Mouse (Mus musculus) embryonic fibroblast, embryonic 13.5 days (primary cell): ENCODE data around the gene Galt.
"Not testable (repeated sequence)": the region's sequence is repeated elsewhere in the genome, so short reads cannot be mapped to it uniquely, and the experiment has no call there.

Experiments used
- CTCF ChIP-seq: IDR thresholded peaks from 2 replicates; pipeline ENCODE4 v1.5.1; 2011; ENCODE audit warnings: mild to moderate bottlenecking, control low read depth, low read length, moderate library complexity, borderline replicate concordance; ENCODE audit not compliant: insufficient read depth
- POLR2A ChIP-seq: IDR thresholded peaks from 2 replicates; pipeline ENCODE4 v1.6.1; 2011; ENCODE audit warnings: low read depth, mild to moderate bottlenecking, control low read depth, low read length, moderate library complexity

DNA sequence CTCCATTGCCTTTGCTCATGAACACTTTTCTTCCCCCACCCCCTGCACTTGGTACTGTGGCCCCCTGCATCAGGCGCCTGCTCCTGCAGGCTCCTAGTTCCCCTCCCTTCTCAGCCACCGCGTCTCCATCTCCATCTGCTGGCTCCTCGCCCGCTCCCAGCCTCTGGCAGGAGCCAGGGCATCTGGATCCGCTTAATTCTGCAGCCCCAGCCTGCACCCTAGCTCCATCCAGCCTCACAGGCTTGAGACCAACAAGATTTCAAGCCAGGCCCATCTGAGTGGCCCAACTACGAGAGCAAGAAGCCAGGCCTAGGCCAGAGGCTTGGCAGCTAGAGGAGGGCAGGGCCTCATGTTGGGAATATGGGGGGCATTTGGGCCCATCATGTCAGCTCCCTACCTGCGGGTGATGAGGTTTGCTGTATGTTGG is 7.7 kb downstream of the Galt start:
- not testable (repeated sequence) for TF ChIP-seq POLR2A, CTCF
